Mouse (Mus musculus) right cerebral cortex, postnatal 36 days (tissue): ENCODE data around the gene Lrrc36.

Experiments used
- DNase-seq, 2 experiments: peaks; one replicate each; pipeline ENCODE4 v3.0.0; 2022; ENCODE audit warnings: low spot score in 2 of 2, mixed read lengths in 1 of 2

Lrrc36 gene

GRCm38 (mm10) chr8:105466700-105467291, 53.4 kb downstream of the Lrrc36 start:
- peak in 1 of 2 experiments; percentile 52 for DNase-seq

DNA sequence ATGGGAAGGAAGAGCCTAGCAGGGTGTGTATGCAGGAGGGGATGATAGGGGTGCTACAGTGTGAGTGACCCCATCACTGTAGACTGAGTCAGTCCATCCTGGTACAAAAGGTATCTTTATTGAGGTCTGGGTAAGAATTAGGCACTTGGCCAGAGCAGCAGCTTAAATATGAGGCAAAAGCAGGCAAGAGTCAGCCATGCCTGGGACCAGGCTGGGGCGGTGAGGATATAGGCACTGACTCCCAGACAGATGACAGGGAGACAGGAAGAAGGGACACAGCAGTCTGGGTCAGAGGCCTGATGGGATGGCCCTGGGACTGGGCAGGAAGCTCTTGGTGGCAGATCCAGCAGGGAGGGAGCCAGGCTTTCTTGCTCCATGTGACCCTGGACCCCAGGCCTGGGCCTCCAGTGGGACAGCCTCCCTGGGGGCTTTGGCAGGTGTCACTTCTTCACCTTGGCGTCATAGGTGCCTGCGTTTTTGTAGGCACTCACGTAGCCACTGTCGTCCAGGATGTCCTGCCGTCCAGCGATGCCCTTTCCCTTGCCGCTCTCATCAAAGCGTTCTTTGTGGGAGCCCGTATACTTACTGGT, 54.1 kb downstream of the Lrrc36 start:
- no peak for DNase-seq

DNA sequence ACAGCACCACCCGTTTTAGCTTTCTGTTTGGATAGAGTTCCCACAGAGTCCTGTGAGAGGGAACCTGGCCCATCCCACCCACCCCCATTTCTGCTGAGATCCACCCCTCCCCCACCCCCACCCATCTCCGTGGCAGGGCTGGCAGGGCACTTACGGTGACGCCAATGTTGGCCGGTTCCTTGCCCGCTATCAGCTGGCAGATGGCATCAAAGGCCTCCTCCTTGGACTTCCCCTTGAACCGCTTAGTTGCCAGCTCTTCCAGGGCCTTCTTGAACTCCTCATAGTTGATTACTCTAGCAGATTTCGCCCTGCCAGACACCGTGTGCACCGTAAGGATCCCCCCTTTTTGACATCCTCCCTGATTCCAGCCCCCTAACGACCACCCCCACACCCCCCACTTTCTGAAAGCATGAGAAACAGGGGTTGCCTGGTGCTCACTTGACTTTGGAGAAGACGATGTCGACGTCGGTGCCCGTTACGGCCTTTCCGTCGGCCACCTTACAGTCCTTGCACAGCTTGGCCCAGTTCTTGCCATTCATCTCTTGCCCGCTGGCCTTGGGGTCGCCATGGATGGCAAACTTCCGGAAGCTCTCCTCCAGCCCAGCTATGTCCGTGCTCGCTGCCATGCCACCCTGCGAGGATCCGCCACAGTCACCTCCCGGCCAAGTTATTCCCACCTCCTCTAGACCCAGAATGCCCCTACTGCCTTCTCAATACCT, 54.8 kb downstream of the Lrrc36 start:
- no peak for DNase-seq

GRCm38 (mm10) chr8:105469041-105469695, 55.8 kb downstream of the Lrrc36 start:
- peak in 1 of 2 experiments; percentile 35 for DNase-seq

DNA sequence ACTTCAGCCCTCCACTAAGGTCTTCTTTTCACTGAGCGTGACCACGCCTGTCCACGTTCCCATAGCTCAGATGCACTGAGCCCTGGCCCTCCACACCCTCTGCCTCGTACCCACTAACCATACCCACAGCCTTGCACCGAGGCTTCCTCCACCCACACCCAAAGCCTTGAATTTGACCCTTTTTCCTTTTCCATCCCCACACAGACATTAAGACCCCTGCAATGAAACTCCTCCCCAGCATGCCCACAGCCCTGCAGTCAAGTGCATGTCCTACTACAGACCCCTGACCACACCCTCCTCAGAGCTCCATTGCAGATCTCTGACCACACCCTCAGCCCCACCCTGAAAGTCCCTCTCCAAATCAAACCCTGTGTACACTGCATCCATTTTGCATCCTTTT, 56.4 kb downstream of the Lrrc36 start:
- no peak for DNase-seq

DNA sequence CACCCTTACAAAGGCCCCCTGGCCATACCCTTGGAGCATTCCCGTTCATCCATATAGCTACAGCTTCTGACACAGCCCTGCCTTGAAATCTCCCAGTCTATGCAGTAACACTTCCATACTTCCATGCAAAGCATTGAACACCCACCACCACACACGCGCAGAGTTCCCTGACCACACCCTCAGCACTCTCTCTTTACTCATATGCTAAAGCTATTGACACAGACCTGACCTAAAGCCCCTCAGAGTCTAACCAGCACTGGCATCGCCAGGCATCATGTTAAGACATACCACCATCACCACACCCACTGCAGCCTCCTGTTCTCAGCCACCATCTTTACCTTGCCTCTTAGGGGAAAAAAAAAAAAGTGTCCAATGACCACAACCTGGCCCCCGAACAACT, 56.9 kb downstream of the Lrrc36 start:
- DNase-seq: no peak

DNA sequence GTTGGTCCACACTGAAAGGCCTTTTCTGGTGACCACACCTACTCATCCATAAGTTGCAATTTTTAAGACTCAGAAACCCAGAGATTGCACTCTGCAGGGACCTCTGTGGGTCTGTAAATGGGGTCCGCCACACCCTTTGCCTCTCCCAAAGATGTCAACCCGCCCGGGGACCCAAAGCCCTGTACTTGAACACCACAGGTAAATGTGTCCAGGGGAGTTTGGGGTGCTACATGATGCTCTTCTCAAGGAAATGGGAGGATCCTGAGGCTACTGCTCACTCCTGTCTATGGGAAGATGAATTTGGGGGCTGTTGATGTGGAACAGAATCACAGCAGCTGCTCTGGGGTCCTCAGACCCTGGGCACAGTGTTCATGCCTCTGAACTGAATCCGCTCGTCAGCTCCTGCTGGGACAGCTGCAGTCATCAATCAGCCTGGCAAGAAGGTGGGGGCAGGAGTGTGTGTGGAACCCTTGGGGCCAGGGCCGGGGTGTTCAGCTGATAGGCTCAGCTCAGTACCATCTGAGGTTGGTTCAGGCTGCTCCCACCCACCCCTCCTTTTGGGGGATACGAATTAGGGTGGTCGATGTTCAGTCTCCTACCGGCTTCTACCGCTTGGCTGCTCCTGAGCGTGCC, 57.4 kb downstream of the Lrrc36 start:
- DNase-seq: no peak

- peak; percentile 66 to 75 for DNase-seq
Measured at GRCm38 (mm10) chr8:105471314-105472015, 58.1 kb downstream of the Lrrc36 start, which contains the start of gene Tppp3. Gene Tppp3 (minus strand): TSS chr8:105471526.

- no peak for DNase-seq
Measured at GRCm38 (mm10) chr8:105472414-105472932, 59.1 kb downstream of the Lrrc36 start.

DNA sequence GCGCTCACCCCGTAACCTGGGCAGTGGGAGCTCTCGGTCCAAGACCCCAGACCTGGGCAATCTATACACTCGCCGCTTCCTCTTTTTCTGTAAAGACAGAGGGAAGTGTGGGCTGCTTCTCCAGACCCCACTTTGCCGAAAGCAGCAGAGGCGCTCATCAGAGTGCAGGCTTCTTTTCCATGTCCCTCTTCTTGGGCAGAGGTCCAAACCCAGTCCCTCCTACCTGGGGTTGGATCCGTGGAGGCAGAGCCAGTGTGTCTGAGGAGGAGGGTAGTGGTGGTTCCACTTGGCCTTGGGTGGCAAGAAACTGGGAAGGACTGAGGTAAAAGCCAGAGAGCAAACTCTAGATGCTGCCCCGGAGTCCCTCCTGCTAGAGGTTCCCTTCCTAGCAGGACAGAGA, 59.6 kb downstream of the Lrrc36 start:
- DNase-seq: no peak

DNA sequence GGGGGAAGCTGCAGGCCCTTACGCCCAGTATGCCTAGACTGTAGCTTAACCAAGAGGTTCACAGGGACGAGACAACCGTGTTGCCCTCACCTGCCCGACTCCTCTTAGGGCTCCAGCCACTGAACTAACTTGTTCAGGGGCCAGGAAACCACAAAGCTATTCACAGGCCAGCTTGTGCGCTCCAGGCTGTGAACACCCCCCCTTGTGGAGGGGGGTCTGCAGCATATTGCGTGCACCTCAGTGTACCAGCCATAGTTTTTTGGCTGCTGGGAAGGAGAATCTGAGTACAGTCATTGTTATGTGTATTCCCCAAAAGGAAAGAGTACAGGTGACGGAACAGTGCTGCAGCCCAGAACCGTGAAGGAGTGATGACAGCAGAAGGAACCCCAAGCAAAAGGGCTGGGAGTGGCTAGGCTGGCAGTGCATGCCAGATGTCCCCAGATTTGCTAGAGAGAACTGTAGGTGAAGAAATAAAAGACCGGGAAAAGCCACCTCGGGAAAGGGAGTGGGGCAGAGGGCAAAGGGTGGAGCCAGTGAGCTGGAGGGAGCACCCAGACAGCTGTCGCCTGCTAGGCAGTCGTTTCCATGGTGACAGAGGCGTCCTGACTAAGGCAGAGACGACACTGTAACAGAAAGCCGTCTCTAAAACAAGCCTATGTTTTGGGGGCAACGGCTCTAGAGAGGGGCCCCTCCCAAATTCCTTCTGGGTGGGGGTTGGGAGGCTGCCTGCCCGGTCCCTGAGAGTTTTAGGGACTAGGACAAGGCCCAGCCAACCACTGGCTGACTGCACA, 60.6 kb downstream of the Lrrc36 start:
- DNase-seq: no peak

GRCm38 (mm10) chr8:105474680-105475079, 61.3 kb downstream of the Lrrc36 start:
- DNase-seq: no peak

DNA sequence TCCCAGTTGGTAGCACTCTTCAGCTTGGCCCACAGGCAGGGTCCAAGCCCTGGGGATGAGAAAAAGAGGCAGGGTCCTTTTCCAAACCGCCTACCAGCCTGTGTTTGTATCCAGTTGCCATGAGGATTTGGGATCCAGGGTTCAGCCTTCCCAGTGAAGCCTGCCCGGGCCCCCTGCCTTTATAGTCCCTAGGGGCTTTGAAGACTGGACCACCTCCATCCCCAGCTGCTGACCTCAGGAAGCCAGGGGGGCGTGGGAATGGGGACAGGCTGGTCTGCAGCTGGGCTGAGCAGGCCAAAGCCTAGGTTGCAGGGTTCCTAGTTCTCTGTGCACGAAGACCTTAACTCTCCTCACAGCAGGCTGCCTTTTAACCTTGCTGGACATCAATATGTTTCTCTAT, 61.9 kb downstream of the Lrrc36 start:
- no peak for DNase-seq

- DNase-seq: no peak
Measured at GRCm38 (mm10) chr8:105475742-105476141, 62.4 kb downstream of the Lrrc36 start.

DNA sequence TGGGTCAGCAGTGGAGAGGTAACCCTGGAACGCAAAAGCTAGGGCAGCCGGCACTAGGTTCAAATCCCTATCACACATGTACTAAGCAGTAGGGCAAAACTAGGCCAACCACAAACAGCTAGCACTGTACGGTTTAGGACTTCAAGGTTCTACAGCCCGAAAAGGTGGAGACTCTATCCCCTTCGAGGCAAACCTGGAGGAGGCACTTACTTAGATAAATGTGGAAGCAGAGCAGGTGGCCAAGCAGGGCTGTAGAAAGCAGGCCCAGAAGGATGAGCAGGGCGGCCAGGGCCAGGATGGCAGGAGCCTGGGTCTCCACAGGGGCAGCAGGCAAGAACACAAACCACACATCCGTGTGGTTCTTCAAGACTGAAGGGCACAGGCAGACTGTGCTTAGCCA, 62.8 kb downstream of the Lrrc36 start:
- DNase-seq: no peak

GRCm38 (mm10) chr8:105476628-105477413, 63.5 kb downstream of the Lrrc36 start:
- no peak for DNase-seq

- DNase-seq: no peak
Measured at GRCm38 (mm10) chr8:105477792-105478191, 64.4 kb downstream of the Lrrc36 start.

GRCm38 (mm10) chr8:105481013-105481412, 67.6 kb downstream of the Lrrc36 start:
- no peak for DNase-seq

- DNase-seq: no peak
Measured at GRCm38 (mm10) chr8:105481453-105481852, 68.1 kb downstream of the Lrrc36 start.

DNA sequence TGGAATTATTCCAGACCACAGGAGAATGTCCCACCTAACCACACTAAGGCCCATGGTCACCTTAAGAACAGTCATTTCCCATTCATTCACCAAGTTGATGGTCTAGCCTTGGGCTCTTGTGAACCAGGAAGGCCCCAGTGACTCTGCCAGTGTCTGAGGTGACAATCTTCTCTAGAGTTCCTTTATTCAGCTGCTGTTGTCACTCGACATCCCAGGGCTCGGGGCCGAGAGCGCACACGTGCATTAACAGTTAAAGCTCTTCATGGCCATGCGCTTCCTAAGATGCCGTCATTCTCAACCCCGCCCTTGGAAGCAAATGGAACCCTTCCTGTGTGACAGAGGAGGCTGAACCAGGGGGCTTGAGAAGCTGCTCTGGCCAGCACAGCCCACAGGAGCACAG, 68.8 kb downstream of the Lrrc36 start:
- DNase-seq: no peak
